Mouse (Mus musculus) mouse embryonic stem cell (cell line): ENCODE measurements at regions not wholly inside any gene's neighbourhood (a gene's known extent, or its start where the extent isn't known, plus 50 kb on each side); places are given as distances from the start of the nearest gene placed in this dataset.
"Not testable (repeated sequence)": the region's sequence is repeated elsewhere in the genome, so short reads cannot be mapped to it uniquely, and the experiment has no call there.

ENCODE experiments used
- in situ Hi-C, 2 experiments: fragments of 300-500 bp; cut with MboI; formaldehyde crosslinking; loops; 1 replicate in 1 of 2; 3 replicates in 1 of 2; pipeline ENCODE4 v1.14.3; 2019 to 2020; ENCODE audit warnings: low sequenced_read_pairs in 2 of 2, low pct_unique_long_range_greater_than_20kb in 1 of 2, mixed read lengths in 1 of 2; ENCODE audit not compliant: unreplicated experiment in 1 of 2

- in situ Hi-C loops, result no loop called here
Observed at GRCm38 (mm10) chr17:82901098-82901891, 313.8 kb upstream of the Pkdcc start.

- in situ Hi-C loops, result no loop called here
Observed at GRCm38 (mm10) chr17:82904961-82905360, 310.1 kb upstream of the Pkdcc start.

DNA sequence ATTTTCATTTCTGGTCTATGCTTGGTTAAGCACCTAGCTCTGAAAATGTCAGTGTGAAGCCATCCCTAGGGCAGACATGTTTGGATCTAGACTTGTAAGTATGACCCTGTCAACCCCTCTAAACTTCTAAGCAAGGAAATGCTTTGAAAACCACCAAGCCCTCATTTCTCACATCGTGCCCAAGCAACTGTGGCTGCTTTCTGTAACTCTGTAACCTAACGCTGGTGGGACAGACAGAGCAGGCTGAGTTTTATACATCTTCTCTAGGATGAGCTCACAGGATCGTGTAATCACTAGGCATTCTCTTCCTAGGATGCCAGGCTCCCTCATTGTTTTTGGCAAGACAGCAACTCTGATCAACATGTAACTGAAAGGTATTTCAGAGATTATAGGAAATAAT, 309.6 kb upstream of the Pkdcc start:
- in situ Hi-C loops, result no loop called here

DNA sequence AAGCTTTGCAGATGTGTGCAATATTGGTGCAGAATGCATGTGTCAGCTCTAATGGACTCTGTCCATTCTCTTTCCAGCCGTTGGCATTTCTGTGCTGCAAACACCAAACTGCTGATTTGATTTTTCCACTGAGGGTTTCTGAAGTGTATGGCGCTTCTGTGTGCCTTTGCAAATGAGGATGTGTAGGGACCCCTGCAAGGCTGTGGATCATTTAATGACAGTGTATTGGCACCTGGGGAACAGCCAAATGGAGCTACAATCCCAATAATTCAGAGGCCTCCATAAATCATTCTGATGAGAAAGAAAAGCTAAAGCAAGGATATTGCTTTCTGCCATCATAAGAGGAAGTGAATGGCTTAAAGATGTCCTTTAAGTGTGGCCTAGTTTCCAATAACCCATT, 305.9 kb upstream of the Pkdcc start:
- in situ Hi-C loops, result no loop called here

GRCm38 (mm10) chr17:82922986-82923385, 292.1 kb upstream of the Pkdcc start:
- in situ Hi-C loops, result not testable (repeated sequence)

GRCm38 (mm10) chr17:82925751-82926150, 289.3 kb upstream of the Pkdcc start:
- in situ Hi-C loops, result no loop called here

DNA sequence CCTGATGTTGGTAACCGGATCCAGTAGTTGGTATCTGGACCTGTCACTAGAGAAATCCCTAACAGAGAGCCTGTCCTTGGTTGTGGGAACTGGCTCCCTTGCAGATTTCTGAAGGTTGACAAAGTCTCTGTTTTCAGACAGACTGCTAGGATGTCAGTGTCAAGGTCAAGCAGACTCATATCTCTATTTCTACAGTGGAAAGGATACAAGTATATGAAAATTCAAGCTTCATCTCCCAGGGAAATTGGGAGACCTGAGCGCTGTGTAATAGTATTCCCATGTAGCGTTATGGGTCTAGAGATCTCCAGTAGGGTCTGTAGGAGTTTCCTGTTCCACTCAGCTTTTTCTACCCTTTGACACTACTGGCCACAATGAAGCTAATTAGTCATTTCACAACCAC, 287.4 kb upstream of the Pkdcc start:
- in situ Hi-C loops, result no loop called here

- in situ Hi-C loops, result no loop called here
Observed at GRCm38 (mm10) chr17:82929511-82929910, 285.6 kb upstream of the Pkdcc start.

- in situ Hi-C loops, result no loop called here
Observed at GRCm38 (mm10) chr17:82930738-82931137, 284.4 kb upstream of the Pkdcc start.

GRCm38 (mm10) chr17:82931476-82931875, 283.6 kb upstream of the Pkdcc start:
- in situ Hi-C loops, result no loop called here

DNA sequence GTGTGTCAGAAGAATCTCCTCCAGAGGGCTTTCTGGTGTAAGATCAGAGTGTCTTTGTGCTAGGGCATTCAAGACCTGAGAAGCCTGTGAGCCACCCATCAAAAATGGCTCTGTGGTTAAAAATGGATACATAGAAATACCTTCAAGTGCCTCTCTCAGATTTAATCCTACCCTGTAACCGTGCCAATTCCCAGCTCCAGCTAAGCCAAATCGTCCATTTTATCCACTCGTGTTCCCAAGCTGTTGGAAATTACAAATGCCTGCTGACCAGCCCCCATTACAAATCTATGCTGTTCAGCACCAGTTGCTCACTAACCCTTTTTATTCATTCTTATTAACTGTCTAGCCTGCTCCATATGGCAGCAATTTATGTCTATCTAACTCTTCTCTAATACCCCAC, 278.3 kb upstream of the Pkdcc start:
- in situ Hi-C loops, result no loop called here

GRCm38 (mm10) chr17:82946083-82946482, 269.0 kb upstream of the Pkdcc start:
- in situ Hi-C loops, result no loop called here

DNA sequence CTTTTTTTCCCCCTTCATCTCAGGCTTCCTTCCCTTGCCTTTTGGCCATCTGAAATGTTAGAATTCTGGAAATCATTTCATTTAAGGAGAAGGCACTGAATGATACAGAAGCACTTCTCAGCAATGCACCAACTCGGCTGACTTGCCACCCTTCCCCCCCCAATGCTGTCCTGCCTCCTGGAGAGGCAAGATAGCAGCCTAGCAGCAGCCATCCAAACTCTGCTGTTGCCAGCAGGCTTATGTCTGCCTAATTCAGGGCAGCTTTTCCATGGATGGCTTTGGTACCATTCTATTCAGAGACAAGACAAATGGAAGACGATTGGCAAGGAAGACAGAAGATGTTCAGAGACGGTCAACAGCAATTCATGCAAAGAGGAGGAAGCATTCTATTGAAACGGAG, 265.3 kb upstream of the Pkdcc start:
- in situ Hi-C loops, result no loop called here

GRCm38 (mm10) chr17:82950268-82950667, 264.8 kb upstream of the Pkdcc start:
- in situ Hi-C loops, result no loop called here

DNA sequence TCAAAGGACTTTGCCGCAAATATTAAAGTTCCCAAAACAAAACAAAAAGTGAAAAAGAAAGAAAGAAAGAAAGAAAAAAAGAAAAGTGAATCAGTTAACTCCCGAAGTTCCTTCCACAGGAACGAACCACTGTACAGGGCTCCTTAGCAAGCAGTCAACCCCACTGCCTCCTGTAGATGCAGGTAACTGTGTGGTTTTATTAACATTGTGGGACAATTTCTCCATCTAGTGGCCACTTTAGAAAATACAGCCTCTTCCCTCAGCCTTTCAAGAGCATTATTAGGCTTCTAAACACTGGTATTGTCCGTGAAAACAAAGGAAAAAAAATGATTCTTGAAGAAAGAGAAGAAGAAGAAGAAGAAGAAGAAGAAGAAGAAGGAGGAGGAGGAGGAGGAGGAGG, 257.7 kb upstream of the Pkdcc start:
- in situ Hi-C loops, result no loop called here

DNA sequence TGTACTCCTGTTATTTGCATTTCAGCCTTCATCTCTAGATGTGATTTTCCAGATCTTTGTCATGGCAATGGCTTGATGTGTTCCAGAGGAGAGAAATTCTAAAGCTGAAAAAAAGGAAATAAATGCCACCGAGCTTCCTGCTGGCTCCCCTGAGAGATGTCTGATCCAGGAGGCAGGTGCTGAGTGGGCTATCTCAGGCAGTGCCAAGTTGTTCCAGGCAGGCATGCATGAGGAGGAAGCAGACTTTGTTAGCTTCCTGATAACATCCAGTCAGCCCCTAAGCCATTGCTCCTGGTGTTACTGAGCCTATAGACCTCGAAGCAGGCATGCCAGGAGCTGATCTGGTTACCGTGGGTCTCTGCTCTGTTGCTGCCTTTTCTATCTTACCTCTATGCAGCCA, 251.7 kb upstream of the Pkdcc start:
- in situ Hi-C loops, result no loop called here

DNA sequence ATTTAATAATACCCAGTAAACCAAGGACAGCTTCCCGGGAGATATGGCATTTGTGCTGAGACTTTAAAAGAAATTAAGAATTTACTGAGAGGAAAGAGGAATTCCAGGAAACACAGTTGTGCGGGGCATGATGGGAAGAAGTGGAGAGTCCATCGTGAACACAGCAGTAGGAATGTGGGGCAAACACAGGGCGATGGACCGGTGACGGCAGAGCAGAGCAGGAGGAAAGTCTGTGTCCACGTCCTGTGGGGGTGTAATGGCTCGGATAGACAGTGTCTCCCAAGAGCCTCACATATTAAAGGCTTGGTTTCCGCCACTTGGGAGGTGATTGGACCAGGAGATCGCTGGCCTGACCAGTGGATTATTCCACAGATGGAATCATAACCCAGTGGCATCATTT, 215.4 kb upstream of the Pkdcc start:
- in situ Hi-C loops, result no loop called here

DNA sequence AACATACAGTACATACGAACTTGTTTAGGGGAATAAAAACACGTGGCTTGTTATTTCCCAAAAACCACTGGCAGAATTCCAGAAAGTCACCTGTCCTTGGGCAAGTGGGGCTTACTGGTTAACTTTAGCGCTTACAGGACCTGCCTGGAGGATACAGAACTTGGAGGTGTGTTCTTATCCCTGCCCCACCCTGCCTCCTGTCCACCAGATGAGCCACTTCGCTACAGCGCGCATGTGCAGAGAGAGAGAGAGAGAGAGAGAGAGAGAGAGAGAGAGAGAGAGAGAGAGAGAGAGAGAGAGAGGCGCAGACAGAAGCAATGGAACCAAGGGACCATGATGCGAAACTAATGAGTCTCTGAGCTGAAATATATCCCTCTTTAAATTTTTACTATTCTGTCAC, 214.7 kb upstream of the Pkdcc start:
- in situ Hi-C loops, result no loop called here

GRCm38 (mm10) chr17:83001567-83001966, 213.5 kb upstream of the Pkdcc start:
- in situ Hi-C loops, result no loop called here

GRCm38 (mm10) chr17:83010845-83011244, 204.2 kb upstream of the Pkdcc start:
- in situ Hi-C loops, result no loop called here

- in situ Hi-C loops, result no loop called here
Observed at GRCm38 (mm10) chr17:83015656-83016055, 199.4 kb upstream of the Pkdcc start.
